Mouse (Mus musculus): ENCODE measurements around the gene Ankrd12.

DNA sequence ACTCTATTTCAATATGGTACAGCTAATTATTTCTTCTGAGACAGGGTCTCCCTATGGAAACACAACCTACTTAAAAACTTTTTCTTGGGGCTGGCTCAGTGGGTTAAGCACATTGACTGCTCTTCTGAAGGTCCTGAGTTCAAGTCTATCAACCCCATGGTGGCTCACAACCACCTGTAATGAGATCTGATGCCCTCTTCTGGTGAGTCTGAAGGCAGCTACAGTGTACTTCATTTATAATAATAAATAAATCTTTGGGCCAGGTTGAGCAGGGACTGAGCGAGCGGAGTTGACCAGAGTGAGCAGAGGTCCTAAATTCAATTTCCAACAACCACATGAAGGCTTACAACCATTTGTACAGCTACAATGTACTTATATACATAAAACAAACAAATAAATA is 114.6 kb downstream of the Ankrd12 start:
- TF ChIP-seq CTCF (IDR thresholded peaks at IDR 0.05; ENCODE audit: low read depth, low read length) (no peak), GATA1 (IDR thresholded peaks at IDR 0.05; ENCODE audit: borderline replicate concordance, low read length) (no peak), TAL1 (conservative IDR thresholded peaks at IDR 0.05; ENCODE audit: low read depth, low read length) (no peak)

Measured in G1E (cell line).